Mouse (Mus musculus) ES-Bruce4 (cell line): ENCODE measurements around the gene Rab4b.

Experiments
- CTCF ChIP-seq: IDR thresholded peaks from one replicate; pipeline ENCODE4 v1.8.1; 2011; ENCODE audit warnings: low read depth, low read length
- POLR2A ChIP-seq: IDR thresholded peaks from one replicate; pipeline ENCODE4 v1.8.1; 2011; ENCODE audit warnings: low read length; ENCODE audit not compliant: insufficient read depth

- TF ChIP-seq POLR2A = no peak
- TF ChIP-seq CTCF = no peak
Measured at GRCm38 (mm10) chr7:27153205-27153764, 25.4 kb downstream of the Rab4b start, which contains the start of gene Cyp2t4.
